Comparison of ENCODE assay signal across 10 mouse cellular contexts in genomic region chr1:85751932-85752680, GRCm38 (mm10). TPM values are rescaled to one million over a fixed set of nuclear protein-coding genes. Genes with fewer than 3 reads are reported as not detected.
A peak's percentile ranks its signal among the peaks of the same experiment; 100 is the strongest.
DNase-seq lines count a peak whose midpoint lies in the region; ATAC-seq lines count a peak whose summit lies in the region.
"Had no signal": no experiment of that assay in that cellular context is flagged by ENCODE, and none has a peak within 500 bp of the region (broad histone marks: within the 10 kb centered on the region; RNA-seq: fewer than 3 reads in every experiment).

No protein-coding gene starts in this region.

- intact Hi-C loops in heart, postnatal 10 days (cut with DNase I): no loop called here
- intact Hi-C loops in left cerebral cortex, postnatal 10 days (cut with DNase I): no loop called here
- intact Hi-C loops in left cerebral cortex, postnatal 25 days (cut with DNase I): loop anchor here (5.0 kb wide), 1 partner anchor 90 kb away; no protein-coding TSS in a partner anchor

- H3K27me3 ChIP-seq in heart, embryonic 11.5 days (ENCODE audit: control insufficient read depth, insufficient read depth, low read length): no peaks in the 10 kb centered on the region
- no peaks in the 10 kb centered on the region for H3K27me3 ChIP-seq in midbrain, embryonic 10.5 days (ENCODE audit: low read depth, poor library complexity, severe bottlenecking)
- no peaks in the 10 kb centered on the region for H3K27me3 ChIP-seq in midbrain, embryonic 14.5 days (ENCODE audit: control insufficient read depth, insufficient read depth, low read length)
- H3K27me3 ChIP-seq in liver, embryonic 15.5 days: no peaks in the 10 kb centered on the region

- H3K4me1 ChIP-seq in heart, embryonic 11.5 days (ENCODE audit: control insufficient read depth, insufficient read depth, low read length): peaks cover 11% of the 10 kb centered on the region
- peaks cover 16% of the 10 kb centered on the region for H3K4me1 ChIP-seq in midbrain, embryonic 10.5 days
- H3K4me1 ChIP-seq in midbrain, embryonic 14.5 days (ENCODE audit: control insufficient read depth, insufficient read depth, low read length): peaks cover 4% of the 10 kb centered on the region; the same call in 1 of the 2 replicates
- H3K4me1 ChIP-seq in liver, embryonic 15.5 days (replicated peaks): peaks cover 7% of the 10 kb centered on the region; the same call in 1 of the 2 replicates

- no peak overlapping the region for H3K27ac ChIP-seq in heart, embryonic 11.5 days (ENCODE audit: low read depth, low read length)
- peak overlapping the region; percentile 65 for H3K27ac ChIP-seq in midbrain, embryonic 10.5 days (replicated peaks)
- H3K27ac ChIP-seq in midbrain, embryonic 14.5 days (replicated peaks; ENCODE audit: low read depth, low read length): no peak overlapping the region
- peak overlapping the region; percentile 14; the same call in 1 of the 2 replicates for H3K27ac ChIP-seq in liver, embryonic 15.5 days (replicated peaks)
- H3K27ac ChIP-seq: layer of hippocampus, adult 2 months had no signal

- H3K4me2 ChIP-seq in heart, embryonic 11.5 days: no peak overlapping the region
- no peak overlapping the region for H3K4me2 ChIP-seq in midbrain, embryonic 14.5 days (ENCODE audit: low read length)
- H3K4me2 ChIP-seq in liver, embryonic 15.5 days: no peak overlapping the region; the same call in 1 of the 2 replicates

- 69% methylated on average over 11 of the region's 11 CpGs for WGBS in heart, embryonic 11.5 days (ENCODE audit: insufficient replicate concordance)
- 82% methylated on average over 11 of the region's 11 CpGs for WGBS in midbrain, embryonic 10.5 days
- WGBS in midbrain, embryonic 14.5 days: 72% methylated on average over 11 of the region's 11 CpGs
- 47% methylated on average over 11 of the region's 11 CpGs for WGBS in liver, embryonic 15.5 days (ENCODE audit: insufficient replicate concordance)

- no peaks in the 10 kb centered on the region for H3K9me3 ChIP-seq in heart, embryonic 11.5 days (replicated peaks; ENCODE audit: control insufficient read depth, low read length)
- H3K9me3 ChIP-seq in midbrain, embryonic 10.5 days (replicated peaks): no peaks in the 10 kb centered on the region
- no peaks in the 10 kb centered on the region for H3K9me3 ChIP-seq in midbrain, embryonic 14.5 days (ENCODE audit: control insufficient read depth, low read length)
- no peaks in the 10 kb centered on the region for H3K9me3 ChIP-seq in liver, embryonic 15.5 days (replicated peaks)

- no peak overlapping the region for H3K4me3 ChIP-seq in heart, embryonic 11.5 days (ENCODE audit: low read depth, low read length)
- H3K4me3 ChIP-seq in midbrain, embryonic 10.5 days: no peak overlapping the region
- no peak overlapping the region for H3K4me3 ChIP-seq in midbrain, embryonic 14.5 days (replicated peaks; ENCODE audit: low read depth, low read length)
- no peak overlapping the region for H3K4me3 ChIP-seq in liver, embryonic 15.5 days (replicated peaks)
- H3K4me3 ChIP-seq: layer of hippocampus, adult 2 months had no signal

- peak overlapping the region; percentile 34; the same call in 1 of the 2 replicates for H3K9ac ChIP-seq in heart, embryonic 11.5 days (ENCODE audit: low read depth, low read length)
- H3K9ac ChIP-seq in midbrain, embryonic 14.5 days (replicated peaks; ENCODE audit: low read length): no peak overlapping the region
- no peak overlapping the region for H3K9ac ChIP-seq in liver, embryonic 15.5 days

- no peak for ATAC-seq in heart, embryonic 11.5 days (replicated peaks; ENCODE audit: insufficient number of reproducible peaks, low FRiP score, low TSS enrichment)
- no peak for ATAC-seq in midbrain, embryonic 14.5 days (ENCODE audit: low FRiP score, low TSS enrichment)
- ATAC-seq in liver, embryonic 15.5 days (ENCODE audit: insufficient read depth): no peak

- DNase-seq in heart, postnatal 10 days: no peak
- no peak for DNase-seq in midbrain, embryonic 10.5 days (ENCODE audit: low spot score)
- no peak for DNase-seq in midbrain, embryonic 14.5 days
- peak; percentile 55 for DNase-seq in thymus, postnatal 25 days
- DNase-seq in left cerebral cortex, postnatal 10 days (ENCODE audit: extremely low spot score in 1 of 2, low spot score in 2 of 2): no peak
- no peak for DNase-seq in left cerebral cortex, postnatal 25 days (ENCODE audit: low spot score in 2 of 2)
- DNase-seq: cerebellum, adult 11 months had no signal

- H3K36me3 ChIP-seq in heart, embryonic 11.5 days (ENCODE audit: control insufficient read depth, insufficient read depth, low read length): no peaks in the 10 kb centered on the region
- no peaks in the 10 kb centered on the region for H3K36me3 ChIP-seq in midbrain, embryonic 10.5 days
- H3K36me3 ChIP-seq in midbrain, embryonic 14.5 days (ENCODE audit: control insufficient read depth, insufficient read depth, low read length): no peaks in the 10 kb centered on the region
- no peaks in the 10 kb centered on the region for H3K36me3 ChIP-seq in liver, embryonic 15.5 days (replicated peaks)

RNA-seq across cellular contexts. Expression of gene A630001G21Rik, which starts 26.3 kb away (rescaled TPM):
- polyA plus RNA-seq in heart, embryonic 11.5 days (2014; fragmentation: Nextera tagmentation; extraction: Ambion mirVana): 1.4 and 1.8 TPM in 2 replicates
- 1 to 10 TPM in 1 of 2 experiments, under 1 TPM in 1; 0.45 to 1.1 TPM for total RNA-seq in heart, postnatal 10 days (2021)
- 1.1 and 1.2 TPM in 2 replicates for polyA plus RNA-seq in midbrain, embryonic 10.5 days (2016; fragmentation: Nextera tagmentation; extraction: Ambion mirVana)
- polyA plus RNA-seq in midbrain, embryonic 14.5 days (2014; fragmentation: Nextera tagmentation; extraction: Ambion mirVana): 0.59 and 0.80 TPM in 2 replicates
- polyA plus RNA-seq in liver, embryonic 15.5 days (2015; fragmentation: Nextera tagmentation; extraction: Ambion mirVana): 1.9 and 2.8 TPM in 2 replicates
- total RNA-seq in left cerebral cortex, postnatal 10 days (2021): under 1 TPM; 0.49 to 0.91 TPM
- under 1 TPM in 1 of 2 experiments, not detected in 1; 0.25 TPM for total RNA-seq in left cerebral cortex, postnatal 25 days (2021)

RNA-seq across cellular contexts. Expression of gene Cab39, which starts 41.1 kb away (rescaled TPM):
- polyA plus RNA-seq in heart, embryonic 11.5 days (2014; fragmentation: Nextera tagmentation; extraction: Ambion mirVana): 32.8 and 35.7 TPM in 2 replicates
- total RNA-seq in heart, postnatal 10 days (2021): 100 to 1,000 TPM; 106 to 108 TPM
- 35.5 and 40.6 TPM in 2 replicates for polyA plus RNA-seq in midbrain, embryonic 10.5 days (2016; fragmentation: Nextera tagmentation; extraction: Ambion mirVana)
- 74.8 and 94.5 TPM in 2 replicates for polyA plus RNA-seq in midbrain, embryonic 14.5 days (2014; fragmentation: Nextera tagmentation; extraction: Ambion mirVana)
- polyA plus RNA-seq in liver, embryonic 15.5 days (2015; fragmentation: Nextera tagmentation; extraction: Ambion mirVana): 11.2 and 12.1 TPM in 2 replicates
- total RNA-seq in left cerebral cortex, postnatal 10 days (2021): 100 to 1,000 TPM; 134 to 148 TPM
- total RNA-seq in left cerebral cortex, postnatal 25 days (2021): 100 to 1,000 TPM; 151 to 156 TPM

Comparison
In these comparisons a context has a peak if more than half of its experiments do, and no peak if none do; other contexts are left out.
1. H3K27ac ChIP-seq: peak in midbrain, embryonic 10.5 days (single experiment) and liver, embryonic 15.5 days (single experiment); none in heart, embryonic 11.5 days (single experiment) and midbrain, embryonic 14.5 days (single experiment).